Mouse (Mus musculus) bone marrow, adult 2 months (tissue): Measurements from ENCODE around the gene Fam227a.
A peak's percentile ranks its signal among the peaks of the same experiment; 100 is the strongest.

Source experiments
- CTCF ChIP-seq: fragments of 200-500 bp; IDR thresholded peaks from 2 replicates; pipeline ENCODE4 v1.5.1; 2011; ENCODE audit warnings: low read length, control low read depth; ENCODE audit not compliant: control insufficient read depth, insufficient read depth
- POLR2A ChIP-seq: fragments of 200-500 bp; IDR thresholded peaks from 2 replicates; pipeline ENCODE4 v1.6.1; 2011; ENCODE audit warnings: low read depth, mild to moderate bottlenecking, control low read depth, low read length, borderline replicate concordance; ENCODE audit not compliant: control insufficient read depth

DNA sequence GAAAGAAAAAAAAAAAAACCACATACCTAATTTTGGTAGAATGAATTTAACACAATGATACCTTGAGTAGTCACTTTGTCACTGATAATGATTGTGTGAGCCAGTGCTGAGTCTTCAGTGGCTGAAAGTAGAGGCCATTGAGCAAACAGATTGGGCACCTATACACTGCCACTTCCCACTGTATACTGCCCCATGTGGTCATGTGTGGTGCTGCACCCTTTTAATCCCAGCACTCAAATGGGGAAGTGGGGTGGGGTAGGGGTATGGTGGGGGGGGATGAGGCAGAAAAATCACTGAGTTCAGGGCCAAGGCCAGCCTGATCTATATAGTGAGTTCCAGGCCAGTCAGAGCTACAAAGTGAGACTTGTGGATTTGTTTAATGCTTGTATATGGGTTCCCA is 8.2 kb downstream of the Fam227a start:
- TF ChIP-seq POLR2A (no peak), CTCF (peak; percentile 75)
